Mouse (Mus musculus): ENCODE results near the gene Trim72. TPM values are rescaled to one million over a fixed set of nuclear protein-coding genes. Genes with fewer than 3 reads are reported as not detected.

The Trim72 gene
- total RNA-seq, 2 experiments from 2014 or later: 0.25 to 0.36 TPM

- no peak for DNase-seq (ENCODE audit: low spot score in 2 of 2)
Measured at GRCm38 (mm10) chr7:128049254-128049653, 45.5 kb downstream of the Trim72 start.

- no peak for DNase-seq (ENCODE audit: low spot score in 2 of 2)
Measured at GRCm38 (mm10) chr7:128050739-128051138, 47.0 kb downstream of the Trim72 start.

- peak in 1 of 2 experiments; percentile 12 for DNase-seq (ENCODE audit: low spot score in 2 of 2)
Measured at GRCm38 (mm10) chr7:128053061-128053460, 49.3 kb downstream of the Trim72 start.

GRCm38 (mm10) chr7:128056917-128057444, 53.2 kb downstream of the Trim72 start:
- DNase-seq (ENCODE audit: low spot score in 2 of 2): no peak

GRCm38 (mm10) chr7:128057860-128058259, 54.1 kb downstream of the Trim72 start:
- DNase-seq (ENCODE audit: low spot score in 2 of 2): no peak

- DNase-seq (ENCODE audit: low spot score in 2 of 2): no peak
Measured at GRCm38 (mm10) chr7:128058576-128058975, 54.8 kb downstream of the Trim72 start.

- DNase-seq (ENCODE audit: low spot score in 2 of 2): no peak
Measured at GRCm38 (mm10) chr7:128059091-128059490, 55.3 kb downstream of the Trim72 start.

Other genes with a start within 250 kb of the Trim72 start
- gene Orai3, start 234.1 kb upstream of the Trim72 start, total RNA-seq (2021): 10 to 100 TPM; 22.4 to 22.7 TPM
- 10 to 100 TPM; 38.2 to 41.8 TPM for gene Setd1a, start 227.3 kb upstream of the Trim72 start, total RNA-seq (2021)
- gene Gm49388, start 218.3 kb upstream of the Trim72 start, total RNA-seq (2021): 1 to 10 TPM; 4.1 to 4.7 TPM
- gene Hsd3b7, start 203.3 kb upstream of the Trim72 start, total RNA-seq (2021): 1 to 10 TPM; 5.9 to 6.6 TPM
- 10 to 100 TPM; 51.4 to 59.6 TPM for gene Stx4a, start 179.7 kb upstream of the Trim72 start, total RNA-seq (2021)
- 100 to 1,000 TPM; 341 to 360 TPM for gene Stx1b, start 179.4 kb upstream of the Trim72 start, total RNA-seq (2021)
- 10 to 100 TPM; 28.1 to 29.0 TPM for gene Zfp646, start 127.7 kb upstream of the Trim72 start, total RNA-seq (2021)
- gene Zfp668, start 127.1 kb upstream of the Trim72 start, total RNA-seq (2021): 10 to 100 TPM; 22.4 to 23.9 TPM
- gene Prss53, start 113.0 kb upstream of the Trim72 start, total RNA-seq (2021): 1 to 10 TPM in 1 of 2 experiments, under 1 TPM in 1; 0.98 to 1.4 TPM
- not detected for gene Gm21974, start 108.5 kb upstream of the Trim72 start, total RNA-seq (2021)
- gene Vkorc1, start 108.3 kb upstream of the Trim72 start, total RNA-seq (2021): 10 to 100 TPM; 20.2 to 24.7 TPM
- gene Bckdk, start 99.9 kb upstream of the Trim72 start, total RNA-seq (2021): 10 to 100 TPM; 38.5 to 48.9 TPM
- 10 to 100 TPM; 24.0 to 30.0 TPM for gene Kat8, start 91.4 kb upstream of the Trim72 start, total RNA-seq (2021)
- gene Prss8, start 73.8 kb upstream of the Trim72 start, total RNA-seq (2021): under 1 TPM in 1 of 2 experiments, not detected in 1; 0.60 TPM
- gene Prss36, start 57.2 kb upstream of the Trim72 start, total RNA-seq (2021): 10 to 100 TPM; 12.2 to 12.4 TPM
- 100 to 1,000 TPM; 328 to 375 TPM for gene Fus, start 36.5 kb upstream of the Trim72 start, total RNA-seq (2021)
- 1 to 10 TPM; 1.5 to 4.3 TPM for gene Pycard, start 10.1 kb upstream of the Trim72 start, total RNA-seq (2021)
- gene Itgam, start 58.7 kb downstream of the Trim72 start, total RNA-seq (2021): 10 to 100 TPM; 11.1 to 13.1 TPM
- gene Gm49368, start 58.7 kb downstream of the Trim72 start, total RNA-seq (2021): under 1 TPM in 1 of 2 experiments, not detected in 1; 0.12 TPM
- gene Itgax, start 125.6 kb downstream of the Trim72 start, total RNA-seq (2021): under 1 TPM; 0.26 to 0.39 TPM
- gene Itgad, start 150.4 kb downstream of the Trim72 start, total RNA-seq (2021): 1 to 10 TPM; 1.1 to 1.4 TPM
- 1 to 10 TPM; 3.5 to 8.1 TPM for gene Cox6a2, start 202.4 kb downstream of the Trim72 start, total RNA-seq (2021)
- 10 to 100 TPM; 10.5 to 13.7 TPM for gene Armc5, start 233.4 kb downstream of the Trim72 start, total RNA-seq (2021)
- gene 9130023H24Rik, start 234.1 kb downstream of the Trim72 start, total RNA-seq (2021): 1 to 10 TPM; 3.6 to 4.1 TPM
- gene Tgfb1i1, start 242.9 kb downstream of the Trim72 start, total RNA-seq (2021): 10 to 100 TPM; 22.6 to 24.1 TPM

All from layer of hippocampus, postnatal 14 days (tissue).